Mouse (Mus musculus) right cerebral cortex, adult 18-20 months (tissue): ENCODE measurements at regions not wholly inside any gene's neighbourhood (a gene's known extent, or its start where the extent isn't known, plus 50 kb on each side); places are given as distances from the start of the nearest gene placed in this dataset.
A peak's percentile ranks its signal among the peaks of the same experiment; 100 is the strongest.

Experiments used
- DNase-seq: peaks from one replicate; pipeline ENCODE4 v3.0.0; 2022; ENCODE audit warnings: mixed read lengths

- no peak for DNase-seq
These were observed 70.9 kb upstream of the Boc start for GRCm38 (mm10) chr16:44629296-44630275.

DNA sequence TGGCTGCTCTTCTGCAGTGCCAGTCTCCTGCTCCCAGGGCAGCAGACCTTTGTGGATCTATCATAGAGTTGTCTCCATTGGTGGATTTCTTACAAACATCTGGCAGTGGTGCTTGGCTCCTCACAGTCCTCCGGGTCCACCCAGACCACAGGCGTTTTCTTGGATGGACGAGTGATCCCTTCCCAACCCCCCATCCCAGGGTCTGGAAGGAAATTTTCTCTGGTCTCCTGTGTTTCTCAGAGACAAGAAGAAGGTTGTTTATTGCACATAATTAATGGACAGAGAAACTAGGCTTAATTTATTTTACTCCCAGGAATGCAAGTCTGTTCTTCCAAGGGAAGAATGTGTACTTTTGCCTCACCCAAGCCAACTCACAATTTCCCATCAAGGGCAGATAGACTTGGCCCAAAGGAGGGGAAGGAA, 67.2 kb upstream of the Boc start:
- no peak for DNase-seq

GRCm38 (mm10) chr16:44625108-44625616, 66.5 kb upstream of the Boc start:
- DNase-seq: no peak

DNA sequence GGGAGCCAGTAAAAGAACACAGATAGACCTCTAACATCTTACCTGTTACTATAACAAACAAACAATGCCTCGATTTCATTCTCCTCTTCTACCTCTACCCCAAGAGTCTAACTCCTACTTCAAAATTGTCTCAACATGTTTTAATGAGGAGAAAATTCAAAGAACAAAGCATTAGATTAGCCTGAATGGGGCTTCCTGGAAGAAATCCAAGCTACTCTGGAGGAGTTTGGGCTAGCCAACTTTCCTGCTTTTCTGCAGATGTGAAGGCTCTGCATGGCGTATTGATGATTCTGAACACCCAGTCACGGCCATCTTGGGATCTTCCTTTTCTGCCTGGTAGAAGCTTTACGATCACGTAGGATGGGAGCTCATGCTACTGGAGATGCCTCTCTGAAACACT, 62.9 kb upstream of the Boc start:
- DNase-seq: no peak

DNA sequence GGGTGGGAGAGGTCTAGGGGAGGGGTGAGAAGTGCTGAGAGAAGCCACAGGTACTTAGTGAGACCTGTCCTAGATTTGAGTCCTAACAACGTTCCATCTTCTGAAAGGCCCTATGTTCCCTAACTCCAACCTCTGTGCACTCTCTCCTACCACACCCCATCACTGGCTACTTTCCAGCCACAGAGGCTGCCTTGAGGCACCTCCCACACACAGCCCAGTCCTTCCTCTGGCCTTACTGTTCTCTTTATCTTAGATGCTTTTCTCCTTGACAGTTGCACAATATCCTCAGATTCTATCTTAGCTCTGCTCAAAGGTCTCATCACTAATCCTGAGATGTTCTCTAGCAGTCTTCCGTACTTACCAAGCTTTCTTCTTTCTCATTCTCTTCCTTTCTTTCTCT, 61.8 kb upstream of the Boc start:
- DNase-seq: no peak

GRCm38 (mm10) chr16:44619476-44620103, 60.9 kb upstream of the Boc start:
- DNase-seq: no peak

DNA sequence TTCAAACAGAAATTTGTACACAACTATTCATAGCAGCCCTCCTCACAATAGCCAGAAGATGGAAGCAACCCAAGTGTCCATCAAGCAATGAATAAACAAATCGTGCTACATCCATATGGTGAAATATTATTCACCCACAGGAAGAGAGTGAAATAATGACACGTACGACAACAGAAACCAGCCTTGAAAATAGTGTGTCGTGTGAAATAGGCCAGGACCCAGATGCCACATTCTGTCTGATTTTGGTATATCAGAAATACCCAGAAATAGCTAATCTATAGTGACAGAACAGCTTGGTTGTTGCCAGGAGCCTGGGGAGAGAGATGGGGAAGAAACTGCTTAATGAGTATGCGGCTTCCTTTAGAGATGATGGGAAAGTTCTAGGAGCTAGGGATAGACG, 58.3 kb upstream of the Boc start:
- DNase-seq: no peak

- DNase-seq: no peak
These were observed 57.7 kb upstream of the Boc start for GRCm38 (mm10) chr16:44616376-44616775.

- no peak for DNase-seq
These were observed 57.1 kb upstream of the Boc start for GRCm38 (mm10) chr16:44615878-44616206.

- DNase-seq: no peak
These were observed 56.6 kb upstream of the Boc start for GRCm38 (mm10) chr16:44615172-44615877.

GRCm38 (mm10) chr16:44614235-44614634, 55.5 kb upstream of the Boc start:
- DNase-seq: no peak

GRCm38 (mm10) chr16:44612676-44613075, 54.0 kb upstream of the Boc start:
- peak; percentile 42 for DNase-seq

GRCm38 (mm10) chr16:44611525-44611924, 52.8 kb upstream of the Boc start:
- DNase-seq: no peak

DNA sequence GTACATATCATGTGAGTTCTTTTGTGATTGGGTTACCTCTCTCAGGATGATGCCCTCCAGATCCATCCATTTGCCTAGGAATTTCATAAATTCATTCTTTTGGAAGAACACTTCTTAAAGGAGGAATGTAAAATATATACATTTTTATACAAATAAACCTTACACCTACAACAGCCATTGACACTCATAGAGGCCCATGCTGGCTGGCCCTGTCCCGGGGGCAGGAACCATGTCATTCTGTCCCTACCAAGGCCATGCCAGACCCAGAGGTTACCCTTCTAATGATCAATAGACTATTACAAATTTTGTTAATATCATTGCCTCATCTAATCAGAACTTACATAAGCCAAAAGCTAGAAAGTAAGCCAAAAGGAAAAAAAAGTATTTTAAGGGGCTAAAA, 49.9 kb upstream of the Boc start:
- DNase-seq: no peak
